Mouse (Mus musculus) right cerebral cortex, adult 2 months (tissue): ENCODE measurements around the gene Pm20d1.
A peak's percentile ranks its signal among the peaks of the same experiment; 100 is the strongest.

Source experiments
- DNase-seq, 2 experiments: peaks; one replicate each; pipeline ENCODE4 v3.0.0; 2021 to 2022; ENCODE audit warnings: low spot score in 2 of 2

Gene Pm20d1

DNA sequence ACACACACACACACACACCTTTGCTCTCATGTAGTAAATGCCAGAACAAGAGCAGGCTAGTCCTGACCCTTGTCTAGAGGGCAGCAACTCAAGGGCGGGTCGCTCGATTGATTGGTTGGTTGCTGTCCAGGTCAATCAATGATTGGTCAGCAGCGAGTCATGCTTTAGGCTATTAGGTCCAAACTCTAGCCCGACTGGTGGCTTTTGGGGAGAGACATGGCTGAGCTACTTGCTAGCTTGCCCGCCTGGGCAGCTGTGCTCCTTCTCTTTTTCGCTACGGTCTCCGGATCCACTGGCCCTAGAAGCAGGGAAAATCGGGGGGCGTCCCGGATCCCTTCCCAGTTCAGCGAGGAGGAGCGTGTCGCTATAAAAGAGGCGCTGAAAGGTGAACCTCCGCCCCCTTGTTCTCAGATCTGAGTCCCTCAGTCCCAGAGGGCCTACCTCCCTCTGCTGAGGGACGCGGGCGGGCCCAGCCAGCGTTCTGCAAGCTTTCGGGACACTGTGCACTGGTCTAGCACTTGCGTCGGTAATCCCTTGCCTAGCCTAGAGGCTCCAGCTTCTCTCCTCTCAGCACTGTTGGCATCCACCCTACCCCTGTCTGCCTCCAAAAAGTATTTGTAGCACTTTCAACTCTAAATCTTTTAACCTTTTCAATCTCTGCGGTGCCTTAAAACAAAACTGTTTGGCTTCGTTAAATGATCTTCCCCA is at the start of gene Pm20d1:
Gene Pm20d1, plus strand, starts transcription at position 180 of the 708 bp plus-strand sequence.
- peak in 1 of 2 experiments; percentile 10 for DNase-seq

DNA sequence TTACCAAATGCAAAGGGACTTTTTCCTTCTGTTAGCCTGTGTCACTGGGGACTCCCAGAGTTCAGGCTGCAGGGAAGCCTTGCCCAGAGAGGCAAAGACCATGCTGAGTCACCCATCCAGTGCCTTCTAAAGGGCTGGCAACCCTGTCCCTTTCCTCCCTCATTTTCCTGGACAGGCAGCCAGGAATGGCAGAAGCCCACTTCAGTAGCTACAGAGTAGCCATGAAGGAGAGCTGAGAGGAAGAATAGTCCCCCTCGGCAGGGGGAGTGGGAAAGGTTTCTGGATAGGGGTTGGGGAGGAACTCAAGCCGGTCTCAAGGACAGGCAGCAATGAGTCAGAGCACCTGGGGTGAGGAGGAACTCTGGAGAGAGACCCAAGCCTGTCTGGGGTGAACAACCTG is 49.4 kb upstream of the Pm20d1 start:
- DNase-seq = no peak

DNA sequence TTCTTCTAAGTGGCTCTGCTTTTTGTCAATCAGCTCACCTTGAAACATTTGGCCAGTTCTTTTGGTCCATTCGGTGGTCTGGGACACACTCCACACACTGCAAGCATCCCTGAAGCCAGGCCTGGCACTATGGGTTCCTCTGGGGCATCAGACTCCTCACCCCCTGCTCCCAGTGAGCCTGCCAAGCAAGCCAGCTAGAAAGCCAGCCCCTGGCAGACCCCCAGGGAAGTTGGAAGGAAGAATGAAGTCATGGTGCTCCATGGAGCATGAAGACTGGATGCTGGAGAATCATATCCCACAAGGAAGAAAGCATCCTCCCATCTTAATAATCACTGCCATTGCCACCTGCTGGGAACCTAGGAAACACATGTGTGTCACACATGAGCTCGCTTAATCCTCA is 48.5 kb upstream of the Pm20d1 start:
- DNase-seq = no peak

DNA sequence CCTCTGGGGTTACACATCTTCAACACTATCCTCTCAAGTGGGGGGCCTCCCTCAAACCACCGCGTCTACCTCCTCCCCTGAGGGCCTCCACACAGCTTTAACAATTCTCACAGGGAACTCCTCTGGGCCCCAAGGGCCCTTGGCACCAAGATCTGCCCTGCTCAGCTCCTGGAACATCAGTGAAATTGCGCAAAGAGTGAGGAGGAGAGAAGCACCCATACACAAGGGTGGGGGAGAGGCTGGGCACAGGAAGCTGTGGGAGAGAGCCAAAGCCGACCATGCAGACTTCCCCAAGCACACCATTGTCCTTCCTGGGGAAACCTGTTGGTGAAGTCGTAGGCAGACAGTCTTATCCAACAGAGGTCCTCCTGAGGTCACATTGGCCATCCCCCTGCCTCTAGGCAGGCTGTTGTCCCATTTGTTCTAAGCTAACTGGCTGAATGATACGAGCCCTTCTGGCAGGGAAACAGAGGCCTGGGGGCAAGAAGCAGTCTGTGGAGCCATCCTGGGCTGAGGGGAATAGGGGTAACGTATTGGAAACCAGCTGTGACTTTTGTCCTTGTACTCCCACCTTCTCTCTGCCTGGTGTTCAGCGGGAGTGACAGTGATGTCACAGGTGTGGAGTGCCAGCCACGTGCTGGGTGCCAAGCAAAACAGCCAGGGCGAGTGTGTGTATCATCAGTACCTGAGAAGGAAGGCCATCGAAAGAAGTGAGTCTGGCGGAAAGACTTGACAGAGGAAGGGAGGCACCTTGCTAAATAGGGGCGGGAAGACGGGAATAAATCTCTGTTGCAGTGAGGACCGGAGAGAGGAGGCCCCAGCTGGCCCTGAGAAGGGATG is 47.3 kb upstream of the Pm20d1 start:
- no peak for DNase-seq

DNA sequence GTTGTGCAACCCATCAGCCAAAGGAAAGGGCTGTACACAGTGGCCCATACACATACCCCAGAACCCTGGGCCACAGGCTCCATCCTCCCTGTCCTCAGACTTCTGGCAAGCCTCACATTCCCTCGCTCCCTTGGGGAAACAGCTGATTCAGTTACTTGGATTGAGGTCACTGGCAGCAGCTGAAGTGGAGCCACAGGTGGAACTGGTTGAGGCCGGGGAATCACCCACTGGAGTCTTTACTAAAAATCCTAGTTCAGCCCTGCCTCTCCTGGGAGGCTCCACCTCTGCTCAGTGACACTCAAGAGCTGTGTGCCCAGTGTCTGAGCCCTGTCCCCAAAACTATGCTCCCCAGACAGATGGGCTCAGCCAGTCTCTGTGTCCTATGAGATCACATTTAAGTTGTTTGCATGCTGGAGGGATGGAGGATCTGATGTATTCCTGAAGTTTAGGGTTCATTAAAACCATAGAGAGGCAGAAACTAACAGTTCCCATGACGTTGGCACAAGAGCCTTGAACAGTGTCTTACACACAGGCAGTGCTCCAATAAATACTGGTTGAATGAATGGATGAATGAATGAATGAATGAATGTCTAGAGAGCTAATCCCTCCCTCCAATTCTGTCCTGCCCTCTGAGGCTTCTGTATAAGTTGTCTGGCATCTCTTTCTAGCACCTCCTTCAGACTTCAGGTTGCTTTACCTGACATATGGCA is 45.8 kb upstream of the Pm20d1 start:
- no peak for DNase-seq

DNA sequence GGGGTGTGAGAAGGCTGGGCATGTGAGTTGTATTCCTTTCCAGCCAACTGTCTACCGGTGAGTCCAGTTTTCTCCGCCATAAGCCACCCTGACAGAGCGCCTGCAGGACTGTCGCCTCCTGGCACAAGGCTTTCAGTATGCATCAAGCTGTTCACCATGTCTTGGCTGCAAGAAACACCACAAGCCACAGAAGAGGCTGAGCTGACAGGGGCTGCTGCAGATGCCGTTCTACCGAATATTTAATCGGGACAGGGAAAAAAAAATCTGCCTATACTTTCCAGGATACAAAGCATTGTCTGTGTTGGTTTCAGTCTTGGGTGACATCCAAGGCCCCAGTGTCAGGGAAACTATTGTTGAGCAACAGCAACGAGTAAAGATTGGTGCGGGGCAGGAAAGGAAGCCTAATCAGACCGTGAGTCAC is 45.3 kb upstream of the Pm20d1 start:
- DNase-seq = no peak

DNA sequence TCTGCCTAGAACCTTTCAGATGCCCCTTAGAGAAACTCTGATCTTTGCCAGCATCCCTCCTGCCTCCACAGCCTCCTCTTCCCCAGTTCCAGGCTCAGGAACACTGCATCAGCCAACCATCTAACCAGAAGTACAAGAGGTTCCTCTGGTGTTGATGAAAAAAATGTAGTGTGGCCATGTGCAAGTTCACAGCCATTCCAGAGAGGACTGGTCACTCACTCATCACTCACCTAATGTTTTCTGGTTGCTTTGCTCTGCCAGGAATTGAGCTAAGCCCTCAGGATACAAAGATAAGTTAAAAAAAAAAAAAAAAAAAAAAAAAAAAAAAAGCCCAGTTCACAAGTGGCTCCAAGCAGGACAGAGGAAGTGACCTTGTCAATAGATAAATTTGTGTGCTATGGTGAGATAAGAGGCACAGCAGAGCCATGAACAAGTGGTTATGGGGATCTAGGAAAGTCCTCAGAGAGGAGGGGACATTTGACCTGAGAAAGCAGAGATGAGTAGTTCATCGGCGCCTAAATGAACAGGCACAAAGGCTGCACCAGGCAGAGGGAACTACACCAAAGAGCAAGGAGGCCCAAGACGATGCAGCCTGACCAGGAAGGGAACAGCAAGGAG is 42.9 kb upstream of the Pm20d1 start:
- DNase-seq = no peak

DNA sequence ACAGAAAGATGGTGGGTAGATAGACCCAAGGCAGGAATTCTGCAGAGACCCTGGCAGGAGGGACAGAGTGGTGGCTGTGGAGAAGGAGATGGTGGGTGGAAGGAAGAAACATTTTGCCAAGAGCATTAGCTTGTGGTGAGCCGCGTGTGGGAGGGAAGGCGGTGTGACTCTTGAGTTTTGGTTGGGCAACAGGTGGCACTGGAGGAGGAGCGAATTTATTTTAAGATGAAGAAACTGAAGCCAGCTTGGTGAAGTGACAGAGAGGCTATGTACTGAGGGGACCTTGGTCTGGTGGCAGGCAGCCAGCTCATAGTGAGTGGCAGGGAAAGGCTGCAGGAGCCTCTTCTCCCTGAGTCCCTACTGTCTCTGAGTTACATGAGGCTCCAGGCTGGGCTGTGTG is 42.3 kb upstream of the Pm20d1 start:
- DNase-seq = peak; percentile 78 to 83

DNA sequence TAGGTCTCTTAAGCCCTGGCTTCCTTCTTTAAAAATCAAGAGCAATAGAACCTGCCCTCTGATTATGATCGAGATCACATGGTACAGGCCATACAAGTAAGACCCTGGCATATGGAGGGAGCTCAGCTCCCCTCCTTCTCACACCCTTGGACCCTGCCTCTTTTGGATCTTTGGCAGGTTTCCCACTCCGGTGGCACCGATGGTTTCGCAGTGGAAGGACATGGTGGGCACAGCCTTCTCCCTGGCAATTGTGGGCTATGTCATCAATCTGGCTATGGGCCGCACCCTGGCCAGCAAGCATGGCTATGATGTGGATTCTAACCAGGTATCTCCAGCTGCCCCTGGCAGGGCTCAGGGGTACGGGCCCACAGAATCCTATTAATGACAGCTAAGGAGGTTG is 40.0 kb upstream of the Pm20d1 start:
- no peak for DNase-seq

DNA sequence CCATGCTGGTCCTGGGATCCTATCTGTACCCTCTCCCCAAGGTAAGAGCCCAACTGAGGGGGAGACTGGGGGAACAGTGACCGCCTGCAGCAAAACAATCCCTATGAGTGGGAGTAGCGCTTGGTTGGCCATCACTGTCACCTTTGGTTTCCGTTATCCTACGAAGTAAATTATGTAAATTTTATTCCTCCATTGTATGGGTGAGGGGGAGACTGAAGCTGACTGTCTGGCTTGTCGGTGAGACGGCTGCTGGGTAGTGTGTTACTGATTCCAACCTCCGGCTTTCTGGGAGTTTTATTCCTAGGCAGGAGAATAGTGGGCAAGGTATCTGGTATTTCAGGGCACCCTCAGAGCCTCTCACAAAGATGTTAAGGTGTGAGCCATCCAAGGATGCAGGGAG is 38.4 kb upstream of the Pm20d1 start:
- DNase-seq = no peak

DNA sequence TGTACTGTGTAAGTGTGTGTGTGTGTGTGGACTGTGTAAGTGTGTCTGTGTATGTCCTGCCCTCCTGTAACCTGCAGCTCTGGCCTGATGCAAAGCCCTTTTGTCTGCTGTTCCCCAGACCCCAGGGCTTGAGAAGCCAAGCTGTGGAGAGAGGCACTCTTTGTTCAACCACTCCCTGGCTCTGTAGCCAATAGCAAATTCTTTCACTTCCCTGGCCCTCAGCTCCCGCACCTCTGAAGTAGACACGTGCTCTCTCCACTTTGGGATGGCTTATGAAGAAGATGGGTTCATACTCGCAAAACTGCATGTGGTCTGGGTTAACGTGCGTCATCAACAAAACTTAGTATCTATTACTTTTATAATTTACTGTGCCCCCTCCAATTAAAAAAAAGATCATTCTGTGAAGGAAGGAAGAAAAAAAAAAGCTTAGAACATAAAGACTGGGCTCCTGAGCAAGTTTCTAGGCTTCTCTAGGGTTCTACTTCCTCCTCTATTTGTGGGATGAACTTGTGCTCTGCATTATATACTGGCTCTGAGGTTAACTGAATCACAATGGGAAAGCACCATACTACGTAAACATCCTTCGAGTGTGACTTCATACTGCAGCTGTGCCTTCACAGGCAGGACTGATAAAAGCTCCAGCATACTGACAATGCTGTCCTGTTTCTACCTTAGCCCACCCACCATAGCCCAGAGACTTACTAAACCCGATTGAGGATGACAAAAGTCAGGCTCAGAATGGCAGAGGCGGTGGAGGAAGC is 37.3 kb upstream of the Pm20d1 start:
- DNase-seq = no peak

DNA sequence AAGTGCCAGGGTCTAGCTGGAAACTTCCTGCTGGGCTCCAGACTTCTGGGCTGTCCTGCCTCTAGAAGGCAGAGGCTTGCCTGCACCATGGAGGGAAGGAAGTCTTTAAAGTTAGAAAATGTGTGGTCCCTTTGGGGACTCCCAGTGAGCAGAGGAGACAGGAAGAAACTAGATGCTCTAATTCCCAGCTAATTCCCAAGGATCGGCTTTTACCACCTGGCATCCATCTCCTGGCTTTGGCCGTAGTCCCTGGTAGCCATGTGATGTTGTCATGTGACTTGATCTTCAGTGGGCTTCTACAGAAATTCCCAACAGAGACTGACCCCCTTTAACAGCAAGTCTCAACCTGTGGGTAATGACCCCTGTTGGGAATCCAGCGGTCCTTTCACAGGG is 36.8 kb upstream of the Pm20d1 start:
- DNase-seq = no peak

DNA sequence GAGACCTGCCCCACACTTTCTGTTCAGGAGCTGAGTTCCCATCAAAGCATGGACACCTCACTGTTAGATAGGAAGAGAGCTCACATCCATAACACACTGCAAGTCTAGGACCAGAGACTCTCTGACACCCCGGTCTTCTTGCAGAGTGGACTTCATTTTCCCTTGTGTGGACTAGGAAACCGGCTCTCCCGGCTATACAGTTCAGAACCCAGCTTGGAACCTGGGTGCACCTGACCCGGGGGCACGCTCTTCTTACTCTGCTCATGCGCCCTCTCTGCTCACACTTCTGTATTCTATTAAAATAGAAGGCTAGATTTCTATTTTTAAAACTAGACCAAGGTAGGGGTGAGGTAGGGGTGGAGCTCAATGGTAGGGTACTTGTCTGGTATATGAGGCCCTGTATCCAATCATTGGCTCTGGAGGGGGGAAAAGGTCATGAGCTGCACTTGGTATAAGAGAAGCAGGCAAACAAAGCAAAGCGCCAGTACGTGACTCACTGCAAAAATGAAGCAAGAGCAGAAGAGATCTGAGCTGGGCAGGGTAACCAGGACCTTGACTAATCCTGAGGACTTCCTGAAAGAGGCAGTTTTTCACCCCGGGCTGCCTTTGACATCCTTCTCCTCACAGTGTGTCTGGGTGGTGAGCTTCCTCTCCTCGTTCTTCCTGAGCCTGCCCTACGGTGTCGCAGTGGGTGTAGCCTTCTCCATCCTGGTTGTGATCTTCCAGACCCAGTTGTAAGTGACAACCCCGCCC is 35.9 kb upstream of the Pm20d1 start:
- no peak for DNase-seq

DNA sequence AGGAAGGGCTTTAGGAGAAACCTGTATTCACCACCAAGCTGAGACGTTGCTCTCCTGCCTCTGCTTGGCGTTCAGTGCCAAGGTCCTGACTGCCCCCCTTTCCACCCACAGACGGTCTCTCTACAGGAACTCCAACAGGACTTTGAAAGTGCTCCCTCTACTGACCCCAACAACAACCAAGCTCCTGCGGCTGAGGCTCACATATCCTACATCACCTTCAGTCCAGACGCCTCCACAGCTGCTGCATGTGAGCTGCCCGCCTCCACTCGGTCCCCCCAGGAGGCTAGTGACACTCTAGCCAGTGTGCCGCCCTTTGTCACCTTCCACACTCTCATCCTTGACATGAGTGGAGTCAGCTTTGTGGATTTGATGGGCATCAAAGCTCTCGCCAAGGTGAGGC is 33.5 kb upstream of the Pm20d1 start:
- no peak for DNase-seq

DNA sequence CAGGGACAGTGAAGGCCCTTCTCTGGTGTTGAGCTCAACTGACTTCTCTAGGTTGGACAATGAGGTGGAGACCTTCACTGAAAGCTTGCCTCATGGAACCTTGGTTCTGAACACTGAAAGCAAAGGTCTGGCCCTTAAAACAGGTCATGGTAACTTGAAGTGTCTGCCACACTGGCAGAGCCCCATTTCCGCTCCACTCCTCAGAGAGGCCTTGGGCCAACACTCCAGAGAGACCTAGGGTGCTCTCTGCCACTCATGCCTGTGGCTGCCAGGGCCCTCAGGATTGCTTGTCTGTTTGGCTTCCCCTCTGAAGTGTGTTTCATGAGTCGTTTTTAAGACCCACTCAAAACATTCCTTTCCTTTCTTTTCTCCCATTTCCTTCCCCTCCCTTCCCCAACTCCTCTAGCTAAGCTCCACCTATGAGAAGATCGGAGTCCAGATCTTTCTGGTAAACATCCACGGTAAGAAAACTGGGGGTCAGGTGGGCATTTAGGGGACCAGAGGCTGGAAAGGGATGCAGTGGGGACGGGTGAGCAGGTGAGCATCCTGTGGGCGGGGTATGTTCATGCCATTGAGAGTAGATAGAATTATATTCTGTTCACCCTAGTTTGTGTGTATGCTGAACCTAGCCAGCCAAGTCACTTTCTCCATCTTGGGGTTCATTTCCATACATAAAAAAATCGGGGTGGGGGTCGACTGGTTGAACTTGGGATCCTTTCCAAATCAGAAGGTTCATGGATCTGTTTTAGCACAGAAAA is 32.4 kb upstream of the Pm20d1 start:
- DNase-seq = no peak

DNA sequence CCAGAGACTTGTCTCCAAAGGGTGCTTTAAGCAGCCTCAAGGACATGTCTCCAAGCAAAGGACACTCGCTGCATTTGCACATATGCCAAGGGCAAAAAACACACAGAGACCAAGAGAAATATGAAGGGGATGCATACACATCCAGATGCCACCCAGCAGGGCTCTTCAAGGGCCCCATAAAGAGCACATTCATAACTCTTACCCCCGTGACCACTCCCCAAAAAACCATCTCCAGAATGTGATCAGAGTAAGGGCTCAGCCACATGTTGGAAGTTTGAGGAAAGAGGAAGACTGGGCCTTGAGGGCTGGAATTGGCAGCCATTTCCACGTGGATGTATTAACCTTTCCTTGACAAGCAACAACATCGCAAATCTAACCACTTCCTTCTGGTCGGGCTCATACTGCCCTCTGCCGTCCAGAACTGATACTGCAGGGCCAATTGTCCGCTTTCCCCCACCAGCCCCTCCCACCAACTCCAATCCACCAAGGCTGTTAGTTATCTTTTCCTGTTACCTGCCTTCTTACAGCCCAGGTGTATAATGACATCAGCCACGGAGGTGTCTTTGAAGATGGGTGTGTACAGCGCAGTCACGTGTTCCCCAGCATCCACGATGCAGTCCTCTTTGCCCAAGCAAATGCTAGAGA is 31.7 kb upstream of the Pm20d1 start:
- DNase-seq = peak; percentile 86 to 87

DNA sequence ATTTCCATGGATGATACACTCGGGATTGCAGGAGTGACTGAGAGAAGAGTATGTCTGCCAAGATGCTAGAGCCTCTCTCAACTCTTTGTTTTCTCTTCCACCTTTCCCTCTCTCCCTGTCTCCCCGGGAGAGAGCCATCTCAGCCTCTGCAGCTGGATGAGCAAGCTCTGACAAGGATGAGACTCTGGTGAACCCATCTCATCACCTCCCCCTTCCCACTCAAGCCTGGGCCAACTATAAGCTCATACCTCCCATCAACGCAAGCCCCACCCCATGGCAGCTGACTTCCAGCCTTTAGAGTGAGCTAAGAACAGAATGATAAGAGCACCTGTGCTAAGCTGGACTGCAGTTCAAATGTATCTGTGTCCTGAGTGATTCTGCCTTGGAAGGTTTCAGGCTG is 27.9 kb upstream of the Pm20d1 start:
- no peak for DNase-seq

DNA sequence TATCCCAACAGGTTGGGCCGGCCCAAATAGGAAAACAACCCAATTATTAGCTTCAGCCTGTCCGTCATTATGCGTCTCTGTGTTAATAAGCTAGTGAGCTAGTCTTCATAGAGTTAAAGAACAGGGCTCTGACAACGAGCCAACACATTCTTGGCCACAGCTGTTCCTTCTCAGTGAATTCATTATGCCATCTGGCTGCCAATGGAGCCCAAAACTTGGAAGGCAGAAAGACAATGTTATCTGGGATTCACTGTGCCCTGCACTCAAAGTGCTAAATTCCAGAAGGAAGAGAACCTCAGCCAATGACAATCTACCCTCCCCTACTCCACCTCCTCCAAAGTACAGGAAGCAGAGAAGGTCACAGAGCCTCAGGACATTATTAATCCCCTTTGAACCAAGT is 26.5 kb upstream of the Pm20d1 start:
- DNase-seq = peak; percentile 79 to 85

DNA sequence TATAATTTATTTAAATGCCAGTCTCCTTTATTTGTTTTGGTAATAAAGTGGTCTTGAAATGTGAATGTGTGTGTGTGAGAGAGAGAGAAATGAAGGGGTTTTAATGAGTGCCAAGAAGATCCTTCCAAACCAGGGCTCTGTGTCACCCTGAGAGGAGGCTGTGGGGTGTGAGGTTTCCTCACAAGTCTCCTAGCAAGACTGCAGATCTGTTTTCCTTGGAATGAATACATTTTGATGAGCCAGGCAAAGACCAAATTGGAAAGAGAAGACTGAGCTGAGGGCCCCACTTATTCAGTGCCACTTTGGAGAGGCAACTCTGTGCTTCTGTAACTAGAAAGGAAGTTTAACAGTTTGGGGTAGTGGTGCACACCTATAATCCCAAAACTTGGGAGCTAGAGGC is 25.7 kb upstream of the Pm20d1 start:
- DNase-seq = no peak
